Mouse (Mus musculus): ENCODE measurements at regions not wholly inside any gene's neighbourhood (a gene's known extent, or its start where the extent isn't known, plus 50 kb on each side); places are given as distances from the start of the nearest gene placed in this dataset.
A peak's percentile ranks its signal among the peaks of the same experiment; 100 is the strongest.

GRCm38 (mm10) chr16:86768355-86768754 is 585.6 kb upstream of the N6amt1 start:
- DNase-seq, result no peak

- DNase-seq, result no peak
These were observed 588.0 kb upstream of the N6amt1 start for GRCm38 (mm10) chr16:86765974-86766373.

GRCm38 (mm10) chr16:86741236-86741635 is 612.7 kb upstream of the N6amt1 start:
- no peak for DNase-seq

- no peak for DNase-seq
These were observed 634.8 kb upstream of the N6amt1 start for GRCm38 (mm10) chr16:86718982-86719771.

GRCm38 (mm10) chr16:86718353-86718752 is 635.6 kb upstream of the N6amt1 start:
- DNase-seq, result no peak

- DNase-seq, result no peak
These were observed 652.3 kb upstream of the N6amt1 start for GRCm38 (mm10) chr16:86701700-86702099.

- DNase-seq, result peak; percentile 69
These were observed 659.5 kb upstream of the N6amt1 start for GRCm38 (mm10) chr16:86694497-86694896.

- no peak for DNase-seq
These were observed 694.8 kb upstream of the N6amt1 start for GRCm38 (mm10) chr16:86659154-86659553.

- peak; percentile 44 for DNase-seq
These were observed 706.7 kb upstream of the N6amt1 start for GRCm38 (mm10) chr16:86647316-86647715.

- DNase-seq, result peak; percentile 10
These were observed 707.2 kb upstream of the N6amt1 start for GRCm38 (mm10) chr16:86646753-86647152.

GRCm38 (mm10) chr16:86645436-86645835 is 708.5 kb upstream of the N6amt1 start:
- DNase-seq, result peak; percentile 15

- DNase-seq, result peak; percentile 87
These were observed 709.1 kb upstream of the N6amt1 start for GRCm38 (mm10) chr16:86644912-86645312.

GRCm38 (mm10) chr16:86604166-86604565 is 702.5 kb upstream of the Adamts5 start:
- DNase-seq, result peak; percentile 16

- DNase-seq, result no peak
These were observed 693.4 kb upstream of the Adamts5 start for GRCm38 (mm10) chr16:86594992-86595391.

- no peak for DNase-seq
These were observed 684.4 kb upstream of the Adamts5 start for GRCm38 (mm10) chr16:86586044-86586443.

- no peak for DNase-seq
These were observed 676.7 kb upstream of the Adamts5 start for GRCm38 (mm10) chr16:86578281-86578680.

- peak; percentile 2 for DNase-seq
These were observed 645.9 kb upstream of the Adamts5 start for GRCm38 (mm10) chr16:86547465-86548043.

- no peak for DNase-seq
These were observed 645.3 kb upstream of the Adamts5 start for GRCm38 (mm10) chr16:86546905-86547304.

GRCm38 (mm10) chr16:86544121-86544520 is 642.5 kb upstream of the Adamts5 start:
- DNase-seq, result no peak

- no peak for DNase-seq
These were observed 634.9 kb upstream of the Adamts5 start for GRCm38 (mm10) chr16:86536479-86536878.

GRCm38 (mm10) chr16:86524135-86524534 is 622.5 kb upstream of the Adamts5 start:
- DNase-seq, result no peak

- DNase-seq, result no peak
These were observed 615.3 kb upstream of the Adamts5 start for GRCm38 (mm10) chr16:86516935-86517334.

GRCm38 (mm10) chr16:86516144-86516543 is 614.5 kb upstream of the Adamts5 start:
- DNase-seq, result no peak

All from kidney, postnatal 14 days (tissue).